Mouse (Mus musculus): ENCODE data around the gene Card10. TPM values are rescaled to one million over a fixed set of nuclear protein-coding genes. Genes with fewer than 3 reads are reported as not detected.

Card10 gene
- polyA plus RNA-seq, 1 experiment = 6.4 TPM

GRCm38 (mm10) chr15:78755966-78756725, 46.7 kb downstream of the Card10 start:
- 92% methylated on average over 12 of the region's 12 CpGs for WGBS
- H3K36me3 ChIP-seq (ENCODE audit: control insufficient read depth, insufficient read depth, low read length) = peaks cover 36% of the 10 kb centered on the region
- H3K4me1 ChIP-seq (ENCODE audit: control insufficient read depth, insufficient read depth, insufficient read length) = peaks cover 11% of the 10 kb centered on the region; the same call in 1 of the 2 replicates
- no peak overlapping the region for H3K27ac ChIP-seq (ENCODE audit: insufficient read depth, low read length)
- no peak for DNase-seq (ENCODE audit: low read depth in 1 of 2, low spot score in 2 of 2)
- no peak overlapping the region for H3K4me3 ChIP-seq (ENCODE audit: extremely low read depth, insufficient read depth, insufficient read length)
- TF ChIP-seq POLR2A (IDR thresholded peaks at IDR 0.05; ENCODE audit: low read depth, low read length) (no peak), CTCF (IDR thresholded peaks at IDR 0.05; ENCODE audit: extremely low read depth, insufficient read depth, insufficient read length, insufficient replicate concordance) (no peak)
- no peaks in the 10 kb centered on the region for H3K27me3 ChIP-seq (ENCODE audit: control insufficient read depth, insufficient read depth, low read length)

GRCm38 (mm10) chr15:78755226-78755625, 47.6 kb downstream of the Card10 start:
- no peak overlapping the region for H3K4me3 ChIP-seq (ENCODE audit: extremely low read depth, insufficient read depth, insufficient read length)
- peaks cover 31% of the 10 kb centered on the region for H3K36me3 ChIP-seq (ENCODE audit: control insufficient read depth, insufficient read depth, low read length)
- H3K27me3 ChIP-seq (ENCODE audit: control insufficient read depth, insufficient read depth, low read length) = no peaks in the 10 kb centered on the region
- WGBS = 64% methylated on average over 3 of the region's 3 CpGs
- no peak overlapping the region for H3K27ac ChIP-seq (ENCODE audit: insufficient read depth, low read length)
- no peak for TF ChIP-seq POLR2A (IDR thresholded peaks at IDR 0.05; ENCODE audit: low read depth, low read length)
- TF ChIP-seq CTCF (IDR thresholded peaks at IDR 0.05; ENCODE audit: extremely low read depth, insufficient read depth, insufficient read length, insufficient replicate concordance) = no peak
- no peak for DNase-seq (ENCODE audit: low read depth in 1 of 2, low spot score in 2 of 2)
- H3K4me1 ChIP-seq (ENCODE audit: control insufficient read depth, insufficient read depth, insufficient read length) = peaks cover 11% of the 10 kb centered on the region; the same call in 1 of the 2 replicates

GRCm38 (mm10) chr15:78754144-78754543, 48.7 kb downstream of the Card10 start:
- WGBS = 36% methylated on average over 5 of the region's 5 CpGs
- DNase-seq (ENCODE audit: low read depth in 1 of 2, low spot score in 2 of 2) = no peak
- Histone ChIP-seq H3K4me1 (ENCODE audit: control insufficient read depth, insufficient read depth, insufficient read length) (peaks cover 11% of the 10 kb centered on the region; the same call in 1 of the 2 replicates), H3K27me3 (ENCODE audit: control insufficient read depth, insufficient read depth, low read length) (no peaks in the 10 kb centered on the region), H3K36me3 (ENCODE audit: control insufficient read depth, insufficient read depth, low read length) (peaks cover 23% of the 10 kb centered on the region), H3K27ac (ENCODE audit: insufficient read depth, low read length) (no peak overlapping the region), H3K4me3 (ENCODE audit: extremely low read depth, insufficient read depth, insufficient read length) (no peak overlapping the region)
- TF ChIP-seq CTCF (IDR thresholded peaks at IDR 0.05; ENCODE audit: extremely low read depth, insufficient read depth, insufficient read length, insufficient replicate concordance) (no peak), POLR2A (IDR thresholded peaks at IDR 0.05; ENCODE audit: low read depth, low read length) (no peak)

GRCm38 (mm10) chr15:78752991-78753390, 49.9 kb downstream of the Card10 start:
- Histone ChIP-seq H3K4me3 (ENCODE audit: extremely low read depth, insufficient read depth, insufficient read length) (no peak overlapping the region), H3K27me3 (ENCODE audit: control insufficient read depth, insufficient read depth, low read length) (no peaks in the 10 kb centered on the region), H3K4me1 (ENCODE audit: control insufficient read depth, insufficient read depth, insufficient read length) (peaks cover 11% of the 10 kb centered on the region; the same call in 1 of the 2 replicates), H3K36me3 (ENCODE audit: control insufficient read depth, insufficient read depth, low read length) (peaks cover 12% of the 10 kb centered on the region), H3K27ac (ENCODE audit: insufficient read depth, low read length) (no peak overlapping the region)
- TF ChIP-seq CTCF (IDR thresholded peaks at IDR 0.05; ENCODE audit: extremely low read depth, insufficient read depth, insufficient read length, insufficient replicate concordance) (no peak), POLR2A (IDR thresholded peaks at IDR 0.05; ENCODE audit: low read depth, low read length) (no peak)
- DNase-seq (ENCODE audit: low read depth in 1 of 2, low spot score in 2 of 2) = no peak

GRCm38 (mm10) chr15:78750608-78751350, 52.1 kb downstream of the Card10 start:
- Histone ChIP-seq H3K27ac (ENCODE audit: insufficient read depth, low read length) (no peak overlapping the region), H3K4me1 (ENCODE audit: control insufficient read depth, insufficient read depth, insufficient read length) (peaks cover 11% of the 10 kb centered on the region; the same call in 1 of the 2 replicates), H3K36me3 (ENCODE audit: control insufficient read depth, insufficient read depth, low read length) (no peaks in the 10 kb centered on the region), H3K27me3 (ENCODE audit: control insufficient read depth, insufficient read depth, low read length) (no peaks in the 10 kb centered on the region), H3K4me3 (ENCODE audit: extremely low read depth, insufficient read depth, insufficient read length) (no peak overlapping the region)
- TF ChIP-seq POLR2A (IDR thresholded peaks at IDR 0.05; ENCODE audit: low read depth, low read length) (no peak), CTCF (IDR thresholded peaks at IDR 0.05; ENCODE audit: extremely low read depth, insufficient read depth, insufficient read length, insufficient replicate concordance) (no peak)
- 77% methylated on average over 6 of the region's 6 CpGs for WGBS
- DNase-seq (ENCODE audit: low read depth in 1 of 2, low spot score in 2 of 2) = no peak

GRCm38 (mm10) chr15:78749855-78750254, 53.0 kb downstream of the Card10 start:
- no peak for TF ChIP-seq CTCF (IDR thresholded peaks at IDR 0.05; ENCODE audit: extremely low read depth, insufficient read depth, insufficient read length, insufficient replicate concordance)
- Histone ChIP-seq H3K27me3 (ENCODE audit: control insufficient read depth, insufficient read depth, low read length) (no peaks in the 10 kb centered on the region), H3K36me3 (ENCODE audit: control insufficient read depth, insufficient read depth, low read length) (no peaks in the 10 kb centered on the region), H3K4me1 (ENCODE audit: control insufficient read depth, insufficient read depth, insufficient read length) (peaks cover 11% of the 10 kb centered on the region; the same call in 1 of the 2 replicates), H3K27ac (ENCODE audit: insufficient read depth, low read length) (no peak overlapping the region), H3K4me3 (ENCODE audit: extremely low read depth, insufficient read depth, insufficient read length) (no peak overlapping the region)
- DNase-seq (ENCODE audit: low read depth in 1 of 2, low spot score in 2 of 2) = no peak
- 92% methylated on average over 5 of the region's 5 CpGs for WGBS

All from spleen, adult 2 months (tissue).